Mouse (Mus musculus): ENCODE results near the gene Ppfia2.

Ppfia2 gene

DNA sequence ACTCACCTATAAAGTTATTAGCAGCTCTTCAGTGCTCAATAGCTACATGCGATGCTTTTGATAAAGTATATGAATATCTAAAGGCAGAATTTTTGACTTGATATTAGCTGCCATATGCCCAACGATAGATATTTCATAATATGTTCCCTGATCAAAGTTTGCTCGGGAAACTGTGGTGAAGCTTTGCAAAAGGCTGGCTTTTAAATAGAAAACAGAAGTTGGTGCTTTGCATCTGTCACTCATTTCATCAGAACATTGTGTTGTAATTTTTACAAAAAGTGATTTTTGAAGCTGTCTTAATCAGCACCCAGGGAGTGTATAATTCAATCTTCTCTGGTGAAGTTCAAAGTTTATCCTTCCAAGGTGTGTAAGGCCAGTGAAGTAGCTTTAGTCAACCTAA is 195.1 kb downstream of the Ppfia2 start:
- DNase-seq (ENCODE audit: low read depth, low spot score): no peak

DNA sequence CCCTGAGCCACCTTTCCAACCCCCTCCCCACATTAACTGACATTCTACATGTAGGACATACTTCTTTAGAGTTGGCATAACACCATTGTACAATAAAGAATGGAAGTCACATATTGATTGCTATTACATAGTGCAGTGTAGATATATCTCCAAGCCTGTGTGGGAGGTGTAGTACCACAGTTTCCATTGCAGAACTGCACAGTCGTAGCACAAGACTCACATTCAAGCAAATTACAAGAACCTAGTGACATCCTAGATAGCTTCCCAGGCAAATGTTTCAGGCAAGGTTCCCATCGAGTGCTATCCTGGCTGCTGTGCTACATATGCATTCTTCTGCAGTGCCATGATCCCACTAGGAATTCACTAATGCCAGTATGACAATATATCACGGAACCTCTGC is 200.0 kb downstream of the Ppfia2 start:
- DNase-seq (ENCODE audit: low read depth, low spot score): no peak

DNA sequence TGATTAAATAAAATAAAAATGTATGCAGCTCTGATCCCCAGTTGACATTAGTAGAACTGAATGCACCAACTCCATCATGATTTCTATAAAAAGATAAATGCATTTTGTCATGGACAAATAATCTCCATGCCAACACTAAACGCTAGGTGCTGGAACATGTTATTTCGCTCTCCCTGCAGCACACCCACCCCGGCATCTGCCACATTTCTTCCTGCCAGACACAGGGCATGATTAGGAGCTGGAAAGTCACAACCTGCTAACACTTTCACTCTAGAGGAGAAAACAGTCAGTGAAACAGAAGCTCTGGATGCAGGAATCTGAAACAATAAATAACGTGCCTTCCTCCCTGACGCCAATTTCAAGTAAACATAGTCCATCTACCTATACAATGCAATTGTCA is 211.3 kb downstream of the Ppfia2 start:
- DNase-seq (ENCODE audit: low read depth, low spot score): no peak

DNA sequence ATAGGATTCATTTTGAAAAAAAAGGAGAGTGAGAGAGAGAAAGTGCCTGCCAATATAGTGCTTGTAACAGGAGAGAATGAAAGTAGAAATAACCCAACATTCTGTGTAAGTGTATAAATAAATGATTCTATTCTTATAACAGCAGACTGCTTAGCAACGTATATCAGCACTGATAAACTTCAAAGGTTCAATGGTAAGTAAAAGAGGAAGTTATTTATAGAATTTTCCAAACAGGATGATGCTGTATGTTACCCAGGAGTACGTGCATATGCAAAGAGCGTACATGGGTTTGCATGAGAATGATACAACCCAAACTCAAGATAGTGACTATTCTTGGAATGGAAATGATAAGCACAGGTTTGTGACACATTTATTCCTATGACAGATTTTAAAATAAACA is 215.4 kb downstream of the Ppfia2 start:
- DNase-seq (ENCODE audit: low read depth, low spot score): no peak

DNA sequence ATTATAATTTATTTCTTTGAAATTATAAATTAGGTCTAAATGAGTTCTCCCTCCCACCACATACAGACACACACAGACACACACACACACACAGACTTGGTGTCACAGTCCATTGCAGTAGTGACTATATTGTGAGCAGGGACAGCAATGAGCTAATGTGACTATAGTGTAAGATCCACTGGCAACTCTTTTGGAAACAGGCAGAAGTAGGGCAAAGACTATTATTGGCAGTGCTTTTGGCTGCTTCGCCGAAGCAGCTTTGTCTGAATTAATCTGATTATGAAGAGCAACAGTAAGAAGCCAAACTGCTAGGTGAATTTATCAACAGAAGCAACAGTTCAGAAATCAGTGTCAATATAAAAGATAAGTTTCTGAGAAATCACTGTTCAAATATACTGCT is 249.8 kb downstream of the Ppfia2 start:
- DNase-seq (ENCODE audit: low read depth, low spot score): no peak

DNA sequence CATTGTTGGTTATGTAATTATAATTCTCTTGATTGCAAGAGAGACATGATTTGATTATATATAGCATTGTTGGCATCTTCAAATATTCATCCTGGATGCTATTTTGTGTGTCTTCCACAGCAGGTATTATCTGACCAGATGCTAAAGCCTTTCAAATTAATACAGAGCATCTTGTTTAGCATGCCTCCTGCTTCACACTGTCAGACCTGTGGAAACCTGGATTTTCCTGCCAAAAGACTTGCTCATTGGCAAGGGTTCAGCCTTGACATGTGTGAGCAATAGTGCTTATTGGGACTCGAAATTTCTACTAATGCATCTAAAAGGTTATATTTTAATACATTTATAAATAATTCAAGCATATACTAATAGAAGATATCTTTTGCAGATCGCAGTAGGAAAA is 262.1 kb downstream of the Ppfia2 start:
- no peak for DNase-seq (ENCODE audit: low read depth, low spot score)

DNA sequence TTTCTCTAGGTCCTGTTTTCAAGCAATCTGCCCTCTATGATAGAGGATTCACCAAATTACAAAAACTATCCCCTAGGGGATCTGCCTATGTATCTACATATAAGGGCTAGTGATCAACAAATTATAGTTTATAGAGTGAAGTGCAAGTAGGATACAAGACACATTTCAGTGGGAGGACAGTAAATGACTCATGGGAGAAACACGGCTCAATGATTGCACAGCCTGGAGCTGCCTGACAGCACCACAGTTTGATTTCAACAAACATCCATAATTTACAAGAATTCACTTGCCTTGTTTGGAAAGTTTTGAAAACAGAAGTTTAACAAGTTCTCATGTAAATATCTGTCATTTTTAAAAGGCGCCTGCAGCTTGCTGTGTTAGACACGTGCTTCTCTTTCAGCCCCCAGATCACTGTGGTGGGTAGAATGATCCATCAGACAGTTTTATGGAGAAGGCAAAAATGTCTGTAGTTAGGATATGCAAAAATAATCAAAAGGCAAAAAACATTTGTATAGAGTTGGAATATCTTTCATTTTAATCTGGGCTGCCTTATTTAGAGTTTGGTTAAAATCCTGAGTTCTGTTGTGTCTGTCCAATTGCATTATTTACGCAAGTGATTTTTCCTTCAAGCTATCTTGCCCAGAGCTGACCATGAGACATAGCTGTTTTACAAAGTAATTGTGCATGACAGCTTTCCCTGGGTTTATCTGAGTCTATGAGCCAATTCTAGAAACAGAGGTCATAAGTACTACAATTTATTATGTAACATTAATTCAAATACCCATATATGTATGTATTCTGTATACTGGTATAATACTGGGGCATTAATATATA is 266.3 kb downstream of the Ppfia2 start:
- no peak for DNase-seq (ENCODE audit: low read depth, low spot score)

DNA sequence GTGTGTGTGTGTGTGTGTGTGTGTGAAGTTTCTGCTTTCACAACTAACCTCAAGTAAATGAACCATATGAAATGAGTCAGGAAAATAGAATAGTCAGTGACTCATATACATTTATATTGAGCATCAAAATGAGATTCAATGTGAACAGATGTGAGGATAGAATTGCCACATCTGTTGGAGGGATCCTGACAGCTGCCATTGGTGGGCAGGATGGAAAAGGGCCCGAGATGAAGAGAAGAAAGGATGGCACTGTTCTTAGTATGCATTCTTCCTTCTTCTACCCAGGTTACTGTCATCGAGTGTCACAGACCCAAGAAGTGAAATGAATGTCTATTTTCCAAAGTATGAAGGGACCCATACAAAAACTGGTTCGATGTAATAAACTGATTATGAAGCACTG is 268.1 kb downstream of the Ppfia2 start:
- no peak for DNase-seq (ENCODE audit: low read depth, low spot score)

DNA sequence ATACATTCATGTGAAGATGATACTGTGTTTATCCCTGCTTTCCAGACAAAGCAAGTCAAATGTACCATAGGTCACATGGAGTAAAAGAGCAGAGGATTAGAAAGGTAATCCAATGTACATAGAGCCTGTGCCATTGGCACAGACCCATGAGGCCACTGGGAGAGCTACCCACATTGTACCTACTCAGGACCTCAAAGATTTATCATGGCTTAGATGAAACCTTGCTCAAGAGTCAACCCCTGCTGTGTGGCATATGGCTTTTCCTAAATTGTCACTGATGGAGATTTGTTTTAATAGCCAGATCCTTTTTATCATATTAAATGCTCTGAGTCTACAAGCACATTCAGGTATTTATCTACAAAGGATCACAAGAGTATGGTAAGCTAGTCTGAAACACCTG is 274.8 kb downstream of the Ppfia2 start:
- no peak for DNase-seq (ENCODE audit: low read depth, low spot score)

DNA sequence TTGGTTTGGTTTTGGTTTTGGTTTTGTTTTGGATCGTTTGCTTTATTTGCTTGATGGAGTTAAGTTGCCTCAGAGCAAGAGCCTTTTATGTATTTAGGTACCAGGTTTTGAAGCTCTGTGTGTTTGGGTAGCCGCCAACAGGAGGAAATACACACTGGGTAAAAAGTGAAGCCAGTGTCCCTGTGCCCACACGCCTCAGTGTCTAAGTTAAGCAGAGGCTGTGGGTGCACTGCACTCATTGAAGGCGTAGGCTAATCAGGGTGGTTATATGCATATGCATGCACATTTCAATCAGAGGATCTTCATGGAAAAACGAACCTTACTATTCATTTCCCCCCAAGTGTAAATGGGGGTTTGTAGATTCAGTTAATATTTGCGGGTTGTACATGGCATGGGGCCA is 290.9 kb downstream of the Ppfia2 start:
- DNase-seq (ENCODE audit: low read depth, low spot score): no peak

DNA sequence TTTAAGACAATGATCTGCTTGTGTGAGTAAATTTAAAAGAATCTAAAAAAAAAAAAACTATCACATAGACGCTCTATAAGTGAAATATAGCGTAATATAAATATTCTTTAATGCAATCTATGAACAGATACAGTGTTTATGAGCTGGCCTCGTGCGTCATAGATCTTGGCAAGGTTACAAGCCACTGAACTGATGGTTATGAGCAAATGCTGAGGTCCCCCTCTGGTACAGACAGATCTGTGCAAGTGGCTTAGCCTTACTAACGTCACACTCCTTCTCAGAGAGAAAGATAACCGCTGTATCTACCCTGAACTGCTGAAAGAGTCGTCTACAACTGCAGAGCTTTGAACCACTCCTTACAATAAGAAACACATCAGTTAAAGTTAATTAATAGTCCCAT is 293.6 kb downstream of the Ppfia2 start:
- no peak for DNase-seq (ENCODE audit: low read depth, low spot score)

DNA sequence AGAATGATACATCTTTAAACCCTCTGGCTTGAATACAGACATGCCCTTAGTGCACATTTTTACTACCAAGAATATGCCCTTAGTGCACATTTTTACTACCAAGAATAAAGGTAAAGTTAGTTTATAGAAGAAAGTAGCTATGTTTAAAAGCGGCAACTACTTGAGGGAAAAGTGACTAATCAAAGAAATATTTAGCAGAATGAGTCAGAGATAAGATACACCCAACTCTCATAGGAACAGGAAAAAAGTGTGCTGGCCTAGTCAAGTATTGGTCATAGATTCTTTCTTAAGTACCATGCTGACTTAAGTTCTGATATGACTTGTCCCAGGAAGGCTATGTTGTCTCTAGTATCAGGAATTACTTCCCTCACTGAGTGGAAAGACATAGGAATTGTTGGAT is 305.4 kb downstream of the Ppfia2 start:
- no peak for DNase-seq (ENCODE audit: low read depth, low spot score)

DNA sequence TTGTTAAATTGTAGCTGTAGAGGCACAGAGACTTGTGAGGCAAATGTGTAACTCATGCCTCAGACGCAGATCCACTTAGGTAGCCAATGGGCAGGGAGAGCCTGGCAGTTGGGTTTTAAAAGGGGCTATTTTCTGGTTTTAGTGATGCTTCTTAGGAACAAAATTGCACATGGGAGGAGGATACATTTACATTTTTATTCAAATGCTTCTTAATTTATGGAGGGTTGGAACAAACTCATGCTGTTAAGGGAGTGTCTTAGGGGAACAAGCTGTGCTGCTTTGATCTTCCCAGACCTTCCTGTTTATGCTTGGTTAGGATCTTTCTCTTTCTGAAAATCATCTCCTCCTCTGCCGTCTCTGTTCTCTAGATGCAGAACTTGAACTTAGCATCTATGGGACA is 345.3 kb downstream of the Ppfia2 start:
- DNase-seq (ENCODE audit: low read depth, low spot score): no peak

DNA sequence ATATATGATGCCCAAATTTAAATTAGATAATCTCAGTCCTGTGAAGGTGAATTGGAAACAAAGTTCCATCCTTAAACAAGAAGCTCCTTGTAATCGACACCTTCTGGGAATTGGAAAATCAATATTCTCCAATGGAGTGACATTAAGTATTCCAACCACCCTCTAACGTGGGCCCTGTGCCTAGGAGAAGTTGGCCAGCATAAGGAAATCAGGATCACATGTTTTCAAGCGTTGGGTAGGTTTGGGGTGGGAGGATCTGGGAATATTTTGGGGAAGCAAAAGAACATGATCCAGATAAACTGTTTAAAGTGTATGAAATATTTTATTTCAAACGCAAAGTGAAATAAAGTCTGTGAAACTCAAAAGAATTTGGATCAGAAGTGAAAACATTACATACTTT is 348.2 kb downstream of the Ppfia2 start:
- DNase-seq (ENCODE audit: low read depth, low spot score): no peak

DNA sequence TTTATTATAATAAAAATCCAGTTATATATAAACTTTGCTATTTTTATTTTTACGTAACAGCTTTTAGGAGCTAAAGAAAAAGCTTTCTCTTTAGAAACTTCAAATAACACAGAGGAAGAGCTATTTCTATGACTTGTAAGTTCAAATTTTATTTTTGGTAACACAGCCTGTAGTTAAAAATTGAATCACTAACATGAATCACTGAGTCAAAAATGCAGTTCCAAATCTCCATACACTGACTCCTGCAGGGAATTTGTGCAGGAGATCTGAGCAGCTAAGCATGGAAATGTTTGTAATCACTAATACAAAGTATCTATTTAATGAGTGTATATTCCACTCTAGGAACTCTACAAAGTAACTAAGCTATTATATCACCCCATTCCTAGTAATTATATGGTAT is 354.1 kb downstream of the Ppfia2 start:
- no peak for DNase-seq (ENCODE audit: low read depth, low spot score)

DNA sequence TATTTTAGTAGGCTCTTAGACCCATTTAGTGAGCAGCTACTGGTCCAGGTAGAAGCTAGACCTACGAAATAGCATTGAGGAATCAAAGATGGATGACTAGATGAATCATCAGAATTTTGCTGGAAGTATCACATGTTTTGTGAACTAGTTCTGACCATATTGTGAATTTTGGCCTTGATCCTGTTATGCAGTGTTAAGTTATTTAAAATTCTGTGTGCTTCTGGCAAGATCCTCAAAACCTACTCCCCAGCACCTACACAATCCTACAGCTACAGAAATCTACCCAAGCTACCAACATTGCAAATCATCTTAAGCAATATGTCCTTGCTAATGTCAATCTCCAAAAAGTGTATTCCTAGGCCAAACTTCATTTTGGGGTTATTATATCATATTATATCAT is 368.3 kb downstream of the Ppfia2 start:
- no peak for DNase-seq (ENCODE audit: low read depth, low spot score)

DNA sequence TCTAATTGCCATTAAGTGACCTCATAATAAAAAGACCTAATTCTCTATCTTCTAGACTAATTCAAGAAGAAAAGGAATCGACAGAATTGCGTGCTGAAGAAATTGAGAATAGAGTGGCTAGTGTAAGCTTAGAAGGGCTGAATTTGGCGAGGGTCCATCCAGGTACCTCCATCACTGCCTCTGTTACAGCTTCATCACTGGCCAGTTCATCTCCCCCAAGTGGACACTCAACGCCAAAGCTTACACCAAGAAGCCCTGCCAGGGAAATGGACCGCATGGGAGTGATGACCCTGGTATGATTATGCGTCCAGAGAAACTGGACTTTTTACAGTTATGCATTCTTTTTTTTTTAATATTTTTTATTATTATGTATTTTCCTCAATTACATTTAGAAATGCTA is 388.0 kb downstream of the Ppfia2 start:
- no peak for DNase-seq (ENCODE audit: low read depth, low spot score)

DNA sequence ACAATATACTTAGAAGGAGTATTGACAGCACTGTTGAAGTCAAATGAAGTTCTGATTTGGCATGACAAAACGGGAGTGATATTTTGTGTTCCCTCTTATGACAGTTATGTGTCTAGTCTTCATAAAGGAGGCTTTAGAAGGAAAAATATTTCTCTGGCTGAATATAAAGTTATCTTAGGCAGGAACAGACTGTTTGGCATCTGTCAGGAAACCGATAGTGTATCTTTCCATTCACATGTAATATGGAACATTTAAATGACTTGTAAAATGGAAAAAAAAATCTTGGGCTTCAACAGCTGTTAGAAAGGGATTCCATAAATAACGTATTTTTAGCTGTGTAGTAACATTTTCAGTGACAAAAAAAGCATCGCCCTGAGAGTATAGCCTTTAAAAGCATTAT is 400.1 kb downstream of the Ppfia2 start:
- no peak for DNase-seq (ENCODE audit: low read depth, low spot score)

DNA sequence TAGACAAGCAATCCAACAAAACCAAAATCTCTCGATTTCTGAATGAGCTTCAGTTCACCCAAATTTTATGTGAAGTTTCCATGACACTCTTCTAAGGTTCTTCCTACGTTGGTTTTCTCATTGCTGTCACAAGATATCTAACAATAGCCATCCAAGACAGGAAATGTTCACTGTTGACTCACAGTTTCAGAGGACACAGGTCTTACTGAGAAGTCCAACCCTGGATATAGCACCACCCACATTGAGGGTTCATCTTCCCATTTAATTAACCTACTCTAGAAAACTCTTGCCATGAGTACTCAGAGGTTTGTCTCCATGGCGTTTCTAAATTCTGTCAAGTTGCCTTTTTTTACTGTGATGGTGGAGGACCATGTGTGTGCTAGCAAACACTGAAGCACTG is 401.7 kb downstream of the Ppfia2 start:
- DNase-seq (ENCODE audit: low read depth, low spot score): no peak

DNA sequence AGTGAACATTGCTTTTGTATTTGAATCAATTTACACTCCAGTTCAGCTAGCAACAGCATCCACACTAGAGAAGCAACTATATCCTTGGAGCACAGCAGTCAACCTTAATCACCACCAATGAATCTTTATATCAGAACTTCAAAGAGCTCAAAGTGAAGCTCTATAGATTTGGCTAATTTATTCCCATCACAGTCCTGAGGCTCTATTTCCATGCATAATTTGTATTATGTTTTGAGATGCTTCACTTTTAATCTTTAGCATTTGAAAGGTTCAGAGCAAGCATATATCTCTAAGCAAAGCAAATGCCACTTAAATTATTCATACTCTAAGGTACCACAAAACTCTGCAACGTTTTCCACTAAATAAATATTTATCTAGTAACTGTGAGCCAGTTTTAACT is 402.6 kb downstream of the Ppfia2 start:
- DNase-seq (ENCODE audit: low read depth, low spot score): no peak

DNA sequence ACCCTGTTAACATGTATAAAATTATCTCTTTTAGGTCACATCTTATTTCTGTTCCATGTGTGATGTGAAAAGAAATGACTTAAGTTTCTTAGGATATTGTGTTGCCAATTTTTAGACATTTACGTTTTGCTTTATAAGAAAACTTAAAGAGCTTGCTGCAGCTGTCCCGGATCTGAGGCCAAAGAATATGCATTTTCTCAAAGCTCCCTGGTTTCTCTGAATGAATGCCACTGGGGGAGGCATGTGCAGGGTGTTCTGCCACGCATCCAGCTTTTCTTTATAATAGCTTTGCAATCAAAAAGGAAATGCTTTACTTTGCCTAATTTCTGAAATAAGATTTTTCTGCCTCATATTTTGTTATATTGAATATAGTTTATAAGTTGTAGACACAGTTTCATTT is 411.2 kb downstream of the Ppfia2 start:
- DNase-seq (ENCODE audit: low read depth, low spot score): no peak

DNA sequence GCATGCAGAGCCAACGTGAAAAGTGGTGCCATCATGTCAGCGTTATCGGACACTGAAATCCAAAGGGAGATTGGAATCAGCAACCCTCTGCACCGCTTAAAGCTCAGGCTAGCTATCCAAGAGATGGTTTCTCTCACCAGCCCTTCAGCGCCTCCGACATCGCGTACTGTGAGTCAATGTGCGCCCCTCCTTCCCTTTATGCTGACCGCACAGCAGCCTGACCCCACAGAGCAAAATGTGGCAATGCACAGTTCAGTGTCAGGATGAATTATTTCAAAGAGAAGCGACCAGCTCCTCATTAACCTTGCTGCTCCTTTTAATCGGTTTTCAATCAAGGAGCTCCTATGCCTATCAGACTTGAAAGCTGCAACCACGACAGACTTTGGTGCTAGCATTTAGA is 426.2 kb downstream of the Ppfia2 start:
- peak; percentile 2 for DNase-seq (ENCODE audit: low read depth, low spot score)

DNA sequence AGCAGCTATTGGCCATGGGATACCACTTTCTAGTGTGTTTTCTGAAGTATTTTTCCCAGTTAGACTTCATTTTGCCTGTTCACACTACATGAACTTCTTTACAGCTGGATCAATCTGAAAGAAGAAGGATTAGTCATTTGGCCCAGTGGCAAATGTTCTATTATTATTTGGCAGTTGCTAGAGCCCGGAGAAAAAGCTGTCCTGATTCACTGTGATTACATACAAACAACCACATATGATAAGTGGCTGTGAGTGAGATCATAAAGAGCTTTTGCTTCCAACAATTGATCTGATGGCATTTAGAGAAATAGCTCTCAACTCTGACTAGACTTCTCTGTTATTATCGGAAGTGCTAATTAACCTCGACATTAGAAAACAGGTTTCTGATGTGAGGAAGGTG is 440.0 kb downstream of the Ppfia2 start:
- DNase-seq (ENCODE audit: low read depth, low spot score): no peak

DNA sequence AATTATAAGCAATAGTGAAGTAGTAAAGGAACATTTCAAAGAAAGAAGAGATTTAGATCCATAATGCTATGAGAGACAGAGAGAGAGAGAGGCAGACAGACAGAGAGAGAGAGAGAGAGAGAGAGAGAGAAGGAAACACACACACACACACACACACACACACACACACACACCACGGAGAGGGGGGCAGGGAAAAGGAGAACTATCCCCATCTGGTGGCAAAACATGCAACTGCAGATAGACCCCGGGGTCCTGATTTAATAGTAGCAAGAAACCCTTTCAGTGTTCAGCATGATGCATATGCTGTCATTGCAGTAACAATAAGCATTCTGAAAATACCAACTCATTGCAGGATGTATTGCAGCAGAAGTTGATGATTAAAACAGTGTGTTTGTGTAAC is 442.9 kb downstream of the Ppfia2 start:
- DNase-seq (ENCODE audit: low read depth, low spot score): peak; percentile 33

Measured in ZHBTc4 (cell line).